Mouse (Mus musculus) cerebellum, postnatal 25 days (tissue): ENCODE measurements around the gene Lrrc1.
A peak's percentile ranks its signal among the peaks of the same experiment; 100 is the strongest.

Experiments used
- DNase-seq, 2 experiments: peaks; one replicate each; pipeline ENCODE4 v3.0.0; 2021; ENCODE audit warnings: mixed read lengths in 2 of 2

Gene Lrrc1

GRCm38 (mm10) chr9:77459365-77459764, 85.3 kb downstream of the Lrrc1 start:
- no peak for DNase-seq

DNA sequence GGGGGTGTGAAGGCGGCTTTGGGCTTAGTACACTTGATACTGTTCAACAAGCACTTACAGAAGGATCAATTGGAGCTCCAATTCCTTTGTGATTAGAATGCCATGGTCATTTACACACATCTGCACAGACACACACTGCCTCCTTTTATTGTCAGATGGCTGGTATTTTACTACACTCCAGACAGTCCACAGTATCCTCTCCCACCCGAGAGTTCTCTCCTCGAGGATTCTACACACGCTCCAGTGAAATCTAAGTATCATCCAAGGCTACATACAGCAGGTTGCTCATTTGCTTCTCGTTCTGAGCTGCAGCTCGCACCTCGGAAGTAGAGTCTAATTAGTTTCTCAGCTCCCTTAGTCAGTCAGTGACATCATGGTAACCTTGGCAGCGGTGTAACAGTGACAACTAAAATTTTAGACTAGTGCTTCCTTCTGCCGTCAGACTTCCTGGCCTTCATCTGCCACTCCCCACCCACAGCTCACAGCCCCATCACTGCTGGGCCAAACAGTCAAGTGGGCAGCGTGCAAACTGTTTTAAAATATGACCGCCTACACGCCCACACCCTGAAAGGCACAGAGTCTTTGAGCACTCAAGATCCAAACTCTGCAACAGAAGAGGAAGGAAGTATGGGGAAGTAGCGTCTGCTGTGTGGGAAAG, 88.4 kb downstream of the Lrrc1 start:
- DNase-seq = no peak

DNA sequence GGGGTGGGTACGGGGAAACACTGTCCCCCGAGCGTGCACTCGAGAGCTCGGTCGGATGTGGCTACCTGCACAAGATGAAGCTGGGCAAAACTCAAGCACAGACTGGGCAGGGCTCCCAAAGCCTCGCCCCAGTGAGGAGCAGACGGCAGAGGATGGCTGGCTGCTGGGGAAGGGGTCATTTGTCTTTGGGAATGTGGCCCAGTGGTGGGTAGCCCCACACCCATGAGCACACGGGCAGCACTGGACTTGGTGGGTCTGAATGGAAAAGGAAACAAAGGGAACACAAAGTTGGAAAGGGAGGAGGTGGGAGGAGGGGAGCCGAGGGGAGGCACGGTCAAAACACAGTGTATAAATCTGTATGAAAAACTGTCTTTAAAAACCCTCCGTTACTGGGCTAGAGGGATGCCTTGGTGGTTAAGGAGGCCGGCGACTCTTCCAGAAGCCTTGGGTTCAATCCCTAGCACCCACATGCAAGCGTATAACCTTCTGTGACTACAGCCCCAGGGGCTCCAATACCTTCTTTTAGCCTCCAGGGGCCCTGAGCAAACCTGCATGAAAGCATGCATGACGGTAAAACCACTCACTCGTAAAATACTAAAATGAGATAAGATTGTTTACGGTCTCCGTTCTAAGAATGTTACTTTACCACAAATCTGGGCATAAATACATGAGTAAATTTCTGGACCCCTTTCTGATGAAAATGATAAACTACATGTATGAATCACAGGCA, 89.1 kb downstream of the Lrrc1 start:
- no peak for DNase-seq

- DNase-seq = no peak
Measured at GRCm38 (mm10) chr9:77452046-77452807, 92.4 kb downstream of the Lrrc1 start.

DNA sequence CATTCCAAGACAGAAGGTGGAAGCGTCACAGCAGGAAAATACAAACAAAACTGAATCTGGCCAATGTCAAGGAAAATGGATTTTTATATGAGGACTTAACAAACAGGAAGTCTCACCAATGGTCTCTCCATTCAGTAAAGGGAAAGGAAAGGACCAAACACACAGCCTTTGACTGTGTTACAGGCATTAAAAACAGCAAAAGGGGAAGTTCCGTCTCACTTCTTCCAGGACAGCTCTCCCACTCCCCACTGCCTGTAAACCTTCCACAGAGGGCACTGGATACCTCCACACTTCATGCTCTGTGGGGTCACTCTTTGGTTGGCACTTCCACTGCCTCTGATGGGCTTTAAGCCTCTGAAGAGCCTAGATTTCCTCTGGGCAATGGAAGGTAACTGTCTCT, 94.2 kb downstream of the Lrrc1 start:
- DNase-seq = no peak

DNA sequence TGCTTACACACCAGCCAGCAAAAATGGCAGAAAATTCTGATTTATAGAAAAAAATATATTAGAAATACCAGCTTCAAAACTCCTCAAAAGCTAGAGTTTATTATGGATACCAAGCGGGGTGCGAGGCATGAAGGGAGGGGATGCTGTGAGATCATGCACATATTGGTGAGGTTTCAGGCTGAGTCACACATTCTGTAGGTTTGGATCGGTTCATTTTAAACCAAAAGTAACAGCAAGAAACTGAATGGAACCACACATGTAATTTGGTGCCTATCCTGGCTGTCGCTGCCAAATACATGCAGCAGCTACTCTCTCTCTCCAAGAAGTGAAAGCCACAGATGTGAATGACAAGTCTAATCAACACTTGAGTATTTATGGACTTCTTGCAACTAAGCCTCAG, 99.8 kb downstream of the Lrrc1 start:
- no peak for DNase-seq

DNA sequence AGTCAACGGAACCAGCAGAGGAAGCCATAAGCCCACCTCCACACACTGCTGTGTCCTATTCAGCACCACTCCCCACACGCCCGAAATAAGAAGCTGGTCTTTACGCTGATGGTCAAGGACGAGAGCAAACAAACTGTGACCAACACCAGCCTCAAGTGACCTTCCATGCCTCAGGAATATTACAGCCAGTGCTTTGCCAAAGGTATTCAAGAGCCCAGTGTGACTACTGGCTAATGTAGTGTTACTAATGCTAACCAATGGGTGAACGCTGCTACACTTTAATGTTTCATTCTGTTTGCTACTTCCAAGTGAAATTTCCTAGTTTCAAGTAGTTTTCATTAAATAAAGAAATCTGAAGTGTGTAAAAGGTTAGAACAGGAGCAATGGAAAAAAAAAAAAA, 105.3 kb downstream of the Lrrc1 start:
- DNase-seq = no peak

DNA sequence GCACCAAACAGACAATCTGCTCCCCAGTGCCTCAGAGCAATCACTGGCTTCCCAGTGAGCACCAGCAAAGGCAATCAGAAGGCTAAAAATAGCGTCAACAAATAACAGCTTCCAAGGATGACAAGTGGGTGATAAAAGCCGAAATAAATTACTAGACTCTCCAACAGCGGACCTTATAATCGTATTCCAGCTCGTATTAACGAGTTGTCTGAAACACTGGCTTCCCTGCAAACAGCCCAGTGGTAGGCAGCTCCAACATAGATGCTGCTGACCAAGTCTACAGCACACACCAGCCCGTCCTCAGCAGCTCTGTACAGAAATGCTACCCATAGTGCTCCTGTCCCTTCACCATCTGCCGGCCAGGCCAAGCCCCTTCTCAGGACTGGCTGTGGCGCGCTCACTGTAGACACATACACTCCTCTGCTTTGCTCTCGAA, 105.8 kb downstream of the Lrrc1 start:
- peak; percentile 11 to 26 for DNase-seq

DNA sequence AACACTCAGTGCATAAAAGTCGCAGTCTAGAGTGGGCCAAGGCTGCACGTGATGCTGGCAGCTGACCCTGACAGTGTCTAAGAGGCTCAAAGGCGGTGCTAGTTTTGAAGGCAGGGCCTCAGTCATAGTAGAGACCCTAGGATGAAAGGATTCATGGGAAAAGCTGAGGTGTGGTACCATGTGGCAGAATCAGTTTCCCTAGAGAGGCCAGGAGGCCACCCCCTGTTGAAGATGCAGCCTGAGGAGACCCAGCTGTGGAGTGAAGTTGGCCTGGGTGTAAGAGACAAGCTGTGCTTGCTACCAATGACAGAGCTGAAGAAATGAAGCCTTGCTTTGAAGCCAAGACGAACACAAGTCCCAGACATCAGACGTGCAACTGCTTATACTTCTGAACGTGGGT, 107.5 kb downstream of the Lrrc1 start:
- no peak for DNase-seq

DNA sequence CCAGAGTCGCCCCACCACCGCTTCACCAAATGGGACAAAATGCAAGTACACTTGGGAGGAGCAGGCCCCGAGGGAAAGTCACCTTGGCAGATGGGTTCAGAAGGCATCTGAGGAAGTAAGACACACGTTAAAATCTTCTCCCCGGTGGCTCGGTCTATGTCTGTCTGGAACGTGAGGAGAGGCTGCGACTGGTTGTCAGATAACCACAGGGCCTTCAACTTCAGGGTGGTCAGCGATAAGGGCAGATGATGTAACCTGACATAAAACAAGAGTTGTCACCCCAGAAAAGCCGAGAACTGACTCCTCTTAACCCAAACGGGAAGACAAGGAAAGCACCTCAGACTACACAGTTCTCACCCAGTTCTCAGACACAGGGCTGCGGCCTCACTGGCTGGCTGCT, 109.7 kb downstream of the Lrrc1 start:
- no peak for DNase-seq

GRCm38 (mm10) chr9:77433476-77433875, 111.2 kb downstream of the Lrrc1 start:
- no peak for DNase-seq

DNA sequence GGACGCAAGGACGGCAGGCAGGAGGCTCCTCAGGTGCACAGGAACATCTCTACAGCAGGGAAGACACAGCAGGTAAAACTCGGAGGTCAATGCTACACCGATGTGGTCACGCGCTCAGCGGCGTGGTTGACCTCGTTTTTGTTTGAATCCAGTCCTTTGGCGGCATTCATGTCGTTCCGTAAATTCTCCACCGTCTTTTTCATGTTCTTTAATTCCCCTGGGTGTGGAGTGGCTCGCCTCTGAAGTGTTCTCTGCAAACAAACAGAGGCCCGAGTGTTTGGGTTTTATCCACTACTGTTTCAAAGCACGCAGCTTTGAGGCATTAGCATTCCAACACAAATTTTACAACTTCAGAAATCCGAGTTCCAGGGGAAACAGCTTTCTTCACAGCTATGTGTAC, 112.6 kb downstream of the Lrrc1 start:
- DNase-seq = no peak

- no peak for DNase-seq
Measured at GRCm38 (mm10) chr9:77430413-77431087, 114.1 kb downstream of the Lrrc1 start.

DNA sequence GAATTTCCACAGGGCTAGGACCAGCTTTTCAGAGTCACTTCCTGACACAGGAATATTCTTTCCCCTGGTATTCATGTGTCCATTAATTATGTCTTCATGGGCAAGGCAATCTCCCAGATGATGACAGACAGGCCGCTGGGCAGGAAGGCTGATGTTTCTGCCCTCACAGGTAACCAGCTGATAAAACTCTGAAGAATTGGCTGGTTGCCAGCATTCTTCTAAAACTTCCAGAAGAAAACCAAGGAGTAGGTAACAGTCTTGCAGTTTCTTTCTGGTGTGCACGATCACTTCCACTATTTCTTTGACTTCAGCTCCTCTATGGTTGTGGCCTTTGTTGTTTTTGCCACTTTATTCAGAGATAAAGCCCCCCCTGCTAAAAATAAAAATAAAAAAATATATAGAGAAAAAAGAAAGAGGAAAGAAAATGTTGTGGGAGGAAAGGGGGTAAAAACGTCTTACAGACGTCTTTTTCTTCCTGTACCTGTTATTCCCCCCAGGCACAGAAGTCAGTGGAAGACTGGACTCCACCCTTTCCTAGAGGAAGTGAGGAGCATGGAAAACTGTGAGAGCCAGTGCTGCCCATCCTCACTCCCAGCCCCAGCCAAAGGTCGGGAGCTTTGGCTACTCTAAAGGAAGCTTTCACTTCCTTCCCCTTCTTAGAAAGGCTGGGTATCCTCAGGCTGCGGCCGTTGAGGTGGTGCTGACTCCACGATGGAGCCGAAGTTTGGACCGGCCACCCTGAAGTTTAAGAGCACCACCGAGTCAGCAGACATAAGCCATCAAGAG, 115.2 kb downstream of the Lrrc1 start:
- no peak for DNase-seq

DNA sequence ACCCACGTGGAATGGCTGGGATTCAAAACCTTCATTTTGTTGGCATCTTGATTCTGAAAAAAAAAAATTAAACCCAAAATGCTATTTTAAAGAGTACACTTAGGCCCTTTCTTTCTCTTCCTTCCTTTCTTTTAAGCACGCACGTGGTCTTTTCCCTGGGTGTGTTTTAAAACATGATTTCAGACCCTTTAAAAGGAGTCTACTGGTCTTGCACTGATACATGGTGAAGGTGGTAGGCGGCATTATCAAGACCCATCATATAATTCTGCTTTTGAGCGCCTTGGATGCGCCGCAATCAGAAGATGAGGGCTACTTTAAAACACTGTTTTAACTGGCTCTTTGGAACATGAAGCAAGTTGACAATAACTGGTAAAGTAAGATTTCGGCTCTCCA, 115.9 kb downstream of the Lrrc1 start:
- no peak for DNase-seq

DNA sequence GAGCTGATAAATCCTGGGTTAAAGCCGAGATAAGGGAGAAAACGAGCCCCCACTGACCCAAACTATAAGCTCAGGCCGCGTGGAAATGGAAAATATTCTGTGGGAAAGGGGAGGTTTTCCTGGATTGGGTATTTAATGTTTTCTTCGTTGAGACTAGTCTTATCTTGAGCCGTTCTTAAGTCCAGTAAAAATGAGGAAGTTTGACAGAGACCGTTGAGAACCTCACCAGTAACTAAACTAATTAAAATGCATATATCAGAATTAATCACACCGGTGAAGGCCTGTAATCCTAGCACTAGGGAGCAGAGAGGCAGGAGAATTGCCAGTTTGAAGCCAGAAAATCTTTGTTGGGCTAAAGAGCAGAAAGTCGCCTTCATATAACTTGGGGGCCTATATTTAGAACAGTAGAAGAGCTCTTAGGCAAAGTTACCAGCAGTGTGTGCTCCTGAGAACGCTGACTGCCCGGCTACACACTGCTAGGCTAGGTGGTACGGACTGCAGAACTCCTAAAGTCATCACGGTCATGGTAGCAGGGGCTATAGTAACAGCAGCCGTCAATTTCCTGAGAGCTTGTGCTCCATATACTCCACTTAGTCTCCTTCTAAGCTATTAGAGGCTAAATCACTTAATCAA, 116.4 kb downstream of the Lrrc1 start:
- no peak for DNase-seq

DNA sequence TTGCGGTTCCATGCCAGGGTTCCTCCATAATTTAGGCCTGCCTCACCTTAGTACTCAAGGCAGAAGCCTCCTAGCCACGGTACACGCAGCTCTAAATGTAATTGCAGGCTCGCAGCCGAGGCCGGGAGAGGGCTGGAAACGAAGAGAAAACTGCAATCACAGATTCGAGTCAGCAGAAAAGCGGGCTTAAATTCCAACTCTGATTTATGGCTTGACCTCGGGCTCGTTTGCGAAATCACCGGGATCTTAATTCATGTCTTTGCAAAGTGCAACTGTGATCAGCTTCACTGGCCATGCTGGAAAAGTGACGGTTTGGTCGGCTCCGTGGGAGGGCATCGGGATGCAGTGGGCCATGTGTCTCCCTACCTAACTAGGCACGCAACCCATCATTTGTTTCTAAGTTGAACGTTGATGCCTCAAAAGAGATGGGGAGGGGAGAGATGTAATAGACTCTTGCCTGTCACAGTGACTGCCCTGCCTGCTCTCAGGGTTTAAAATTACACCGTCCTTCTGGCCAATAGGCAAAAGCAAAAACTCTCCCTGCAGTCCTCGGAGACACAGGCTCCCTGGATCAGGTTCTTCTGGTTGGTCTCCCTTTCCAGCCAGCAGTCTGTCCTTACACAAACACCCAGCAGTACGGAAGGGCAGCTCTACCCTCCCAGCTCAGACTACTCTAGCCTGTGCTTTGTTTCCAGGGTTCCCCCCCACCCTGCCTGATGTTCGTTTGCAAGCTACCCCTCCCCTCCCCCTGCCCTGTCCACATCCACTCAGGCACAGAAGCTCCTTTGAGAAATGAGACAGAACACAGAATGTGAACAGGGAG, 117.2 kb downstream of the Lrrc1 start:
- peak; percentile 13 to 25 for DNase-seq

- no peak for DNase-seq
Measured at GRCm38 (mm10) chr9:77426110-77426509, 118.6 kb downstream of the Lrrc1 start.

- DNase-seq = no peak
Measured at GRCm38 (mm10) chr9:77425553-77425952, 119.1 kb downstream of the Lrrc1 start.

GRCm38 (mm10) chr9:77420200-77420585, 124.5 kb downstream of the Lrrc1 start:
- DNase-seq = no peak
